Mouse (Mus musculus): Measurements from ENCODE around the gene Usp48. TPM values are rescaled to one million over a fixed set of nuclear protein-coding genes. Genes with fewer than 3 reads are reported as not detected.

Gene Usp48
- polyA plus RNA-seq, 1 experiment from 2014 or later = 29.7 TPM

DNA sequence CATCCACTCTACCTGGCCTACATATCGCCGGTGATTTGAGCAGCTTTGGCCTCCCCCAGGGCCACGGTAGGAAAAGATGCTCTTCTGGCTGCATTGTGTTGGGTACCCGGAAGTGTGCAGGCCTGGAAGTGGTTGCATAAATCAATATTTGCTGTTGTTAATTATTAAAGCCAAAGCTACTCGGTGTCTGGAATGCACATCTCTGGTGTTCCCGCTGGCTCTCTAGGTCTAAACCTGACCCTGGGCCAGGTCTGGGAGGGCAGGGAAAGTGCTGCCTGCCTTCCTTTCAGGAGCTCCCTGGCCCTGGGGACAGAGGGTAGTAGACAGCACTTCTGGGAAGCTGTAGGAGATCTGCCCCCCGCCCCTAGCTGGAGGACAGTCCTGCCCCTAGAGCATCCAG lies 113.0 kb downstream of the Usp48 start:
- Histone ChIP-seq H3K4me3 (no peak overlapping the region), H3K27ac (no peak overlapping the region), H3K9me3 (replicated peaks) (no peaks in the 10 kb centered on the region), H3K9ac (no peak overlapping the region), H3K27me3 (peaks cover 69% of the 10 kb centered on the region), H3K4me1 (replicated peaks) (peaks cover 14% of the 10 kb centered on the region), H3K36me3 (no peaks in the 10 kb centered on the region), H3K4me2 (peak overlapping the region; percentile 94; the same call in 1 of the 2 replicates)
- 78% methylated on average over 7 of the region's 7 CpGs for WGBS
- ATAC-seq (replicated peaks; ENCODE audit: insufficient number of reproducible peaks, insufficient read depth, low FRiP score, low read depth) = no peak

DNA sequence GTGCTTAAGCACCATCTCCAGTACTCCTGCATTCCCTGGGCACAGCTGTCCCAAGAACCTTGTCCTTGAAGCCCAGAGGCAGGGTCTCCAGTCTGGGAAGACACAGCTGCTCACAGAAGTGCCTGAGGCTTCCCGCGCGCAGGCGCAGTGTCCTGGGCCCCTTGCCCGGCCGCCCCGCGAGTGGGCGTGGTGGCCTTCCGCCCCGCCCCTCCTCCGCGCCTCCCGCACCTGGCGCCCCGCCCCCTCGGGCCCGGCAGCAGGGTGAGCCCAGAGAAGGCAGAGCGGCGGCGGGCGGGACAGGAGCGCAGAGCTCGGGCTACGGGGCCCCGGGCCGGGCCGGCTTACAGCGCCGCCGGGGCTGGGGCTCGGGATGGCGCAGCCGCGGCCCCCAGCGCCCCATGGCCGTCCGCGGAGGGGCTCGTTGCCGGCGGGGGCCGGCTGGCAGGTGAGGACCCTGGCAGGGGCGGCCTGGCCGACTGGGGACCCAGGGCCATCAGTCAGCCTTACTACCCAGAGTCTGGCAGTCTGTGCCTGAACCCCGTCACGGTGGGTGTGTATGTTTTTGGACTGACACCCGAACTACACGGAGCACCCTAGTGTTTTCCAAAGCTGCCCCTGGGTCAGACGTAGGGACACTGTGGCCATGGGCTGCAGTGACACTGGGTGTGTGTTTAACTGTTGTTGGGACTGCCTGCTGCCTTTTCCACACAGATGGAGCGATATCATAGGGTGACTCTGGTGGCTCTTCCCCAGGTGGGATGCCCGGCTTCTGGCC lies 113.8 kb downstream of the Usp48 start:
- Histone ChIP-seq H3K9ac (peak overlapping the region; percentile 58), H3K27me3 (peaks cover 72% of the 10 kb centered on the region), H3K36me3 (no peaks in the 10 kb centered on the region), H3K4me1 (replicated peaks) (peaks cover 13% of the 10 kb centered on the region), H3K4me2 (peak overlapping the region; percentile 94), H3K4me3 (peak overlapping the region; percentile 53), H3K27ac (no peak overlapping the region), H3K9me3 (replicated peaks) (no peaks in the 10 kb centered on the region)
- ATAC-seq (replicated peaks; ENCODE audit: insufficient number of reproducible peaks, insufficient read depth, low FRiP score, low read depth) = peak; percentile 77
- 3% methylated on average over 48 of the region's 52 CpGs for WGBS

Other genes with a start within 250 kb of the Usp48 start
- 462 and 495 TPM in 2 replicates for gene Cdc42, start 236.0 kb upstream of the Usp48 start, polyA plus RNA-seq (2015; fragmentation: Nextera tagmentation; extraction: Ambion mirVana)
- gene Cela3a, start 184.0 kb upstream of the Usp48 start, polyA plus RNA-seq (2015; fragmentation: Nextera tagmentation; extraction: Ambion mirVana) = not detected in 2 replicates
- gene Cela3b, start 163.2 kb upstream of the Usp48 start, polyA plus RNA-seq (2015; fragmentation: Nextera tagmentation; extraction: Ambion mirVana) = not detected in 2 replicates
- gene 1700013G24Rik, start 140.5 kb upstream of the Usp48 start, polyA plus RNA-seq (2015; fragmentation: Nextera tagmentation; extraction: Ambion mirVana) = not detected in 2 replicates
- gene Hspg2, start 125.0 kb upstream of the Usp48 start, polyA plus RNA-seq (2015; fragmentation: Nextera tagmentation; extraction: Ambion mirVana) = 41.3 and 56.3 TPM in 2 replicates
- gene Ldlrad2, start 19.2 kb upstream of the Usp48 start, polyA plus RNA-seq (2015; fragmentation: Nextera tagmentation; extraction: Ambion mirVana) = 0.34 TPM in 1 of 2 replicates, not detected in the other
- 5.6 and 7.2 TPM in 2 replicates for gene Rap1gap, start 71.0 kb downstream of the Usp48 start, polyA plus RNA-seq (2015; fragmentation: Nextera tagmentation; extraction: Ambion mirVana)
- gene Alpl, start 202.6 kb downstream of the Usp48 start, polyA plus RNA-seq (2015; fragmentation: Nextera tagmentation; extraction: Ambion mirVana) = 3.0 and 4.9 TPM in 2 replicates

Measured in heart, embryonic 15.5 days (tissue).